ENCODE assay signal across 16 mouse cellular contexts in the genomic region with DNA sequence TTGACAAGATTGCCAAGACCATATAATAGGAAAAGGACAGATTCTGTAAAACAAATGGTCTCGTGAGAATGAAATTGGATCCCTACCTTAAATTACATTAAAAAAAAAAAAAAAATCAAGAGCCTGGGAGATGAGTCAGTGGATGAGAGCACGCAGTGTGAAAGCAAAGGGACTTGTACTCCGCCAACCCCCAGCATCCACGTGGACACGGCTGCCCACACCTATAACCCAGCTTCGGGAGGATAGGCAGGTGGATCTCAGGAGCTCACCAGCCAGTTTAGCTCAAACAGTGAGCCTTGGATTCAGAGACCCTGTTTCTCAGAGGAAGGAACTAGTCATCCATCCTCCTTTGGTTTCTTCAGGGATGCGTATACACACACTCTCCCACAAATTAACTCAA. TPM values are rescaled to one million over a fixed set of nuclear protein-coding genes. Genes with fewer than 3 reads are reported as not detected.
DNase-seq lines count a peak whose midpoint lies in the region; ATAC-seq lines count a peak whose summit lies in the region.
"Had no signal": no experiment of that assay in that cellular context is flagged by ENCODE, and none has a peak within 500 bp of the region (broad histone marks: within the 10 kb centered on the region; RNA-seq: fewer than 3 reads in every experiment).

No protein-coding gene starts in this region.

- H3K27me3 ChIP-seq in intestine, embryonic 15.5 days (replicated peaks): no peaks in the 10 kb centered on the region
- H3K27me3 ChIP-seq: embryonic facial prominence, embryonic 12.5 days; forebrain, embryonic 13.5 days; forebrain, embryonic 15.5 days had no signal

- H3K36me3 ChIP-seq in intestine, embryonic 15.5 days: 0 out of 2 replicates have a peak, but pooled peaks cover 2% of the 10 kb centered on the region
- H3K36me3 ChIP-seq: embryonic facial prominence, embryonic 12.5 days; forebrain, embryonic 15.5 days had no signal

- peak; percentile 57; the same call in 1 of the 2 replicates for ATAC-seq in frontal cortex, adult (ENCODE audit: low TSS enrichment)
- no peak for ATAC-seq in intestine, embryonic 15.5 days
- ATAC-seq: forebrain, embryonic 13.5 days; forebrain, embryonic 15.5 days; forebrain, postnatal 0 days had no signal

- no peak overlapping the region for H3K4me3 ChIP-seq in intestine, embryonic 15.5 days (replicated peaks)
- H3K4me3 ChIP-seq: embryonic facial prominence, embryonic 10.5 days; embryonic facial prominence, embryonic 12.5 days; forebrain, embryonic 13.5 days; forebrain, embryonic 15.5 days had no signal

- WGBS in intestine, embryonic 15.5 days: 86% methylated on average over 7 of the region's 7 CpGs

- no peak for DNase-seq in frontal cortex, postnatal 10 days (ENCODE audit: low spot score in 2 of 2)
- DNase-seq in right cerebral cortex, adult 18-20 months: peak; percentile 20
- no peak for DNase-seq in right cerebral cortex, postnatal 25 days
- DNase-seq: adrenal gland, adult 2 months; adrenal gland, postnatal 10 days; adrenal gland, postnatal 25 days; cerebellum, adult 11-12 months; cerebellum, adult 8-10 months; cerebellum, postnatal 10 days; forebrain, postnatal 0 days had no signal

- H3K4me2 ChIP-seq in intestine, embryonic 15.5 days (replicated peaks): no peak overlapping the region
- H3K4me2 ChIP-seq: embryonic facial prominence, embryonic 12.5 days; forebrain, embryonic 13.5 days; forebrain, embryonic 15.5 days had no signal

- H3K9ac ChIP-seq in intestine, embryonic 15.5 days: no peak overlapping the region
- H3K9ac ChIP-seq: embryonic facial prominence, embryonic 12.5 days; forebrain, embryonic 13.5 days; forebrain, embryonic 15.5 days; forebrain, postnatal 0 days had no signal

- no peaks in the 10 kb centered on the region for H3K4me1 ChIP-seq in intestine, embryonic 15.5 days (replicated peaks)
- H3K4me1 ChIP-seq: embryonic facial prominence, embryonic 12.5 days; forebrain, embryonic 13.5 days; forebrain, embryonic 15.5 days had no signal

- H3K27ac ChIP-seq in intestine, embryonic 15.5 days: no peak overlapping the region
- H3K27ac ChIP-seq: embryonic facial prominence, embryonic 10.5 days; embryonic facial prominence, embryonic 12.5 days; forebrain, embryonic 13.5 days; forebrain, embryonic 15.5 days had no signal

- H3K9me3 ChIP-seq in intestine, embryonic 15.5 days: no peaks in the 10 kb centered on the region
- H3K9me3 ChIP-seq: embryonic facial prominence, embryonic 12.5 days; forebrain, embryonic 15.5 days had no signal

RNA-seq across cellular contexts. Expression of a gene that starts 13.8 kb away (rescaled TPM):
- polyA plus RNA-seq in intestine, embryonic 15.5 days (2015; fragmentation: Nextera tagmentation; extraction: Ambion mirVana): 210 and 215 TPM in 2 replicates
